Mouse (Mus musculus): Measurements from ENCODE around the gene Rtkn2.

DNA sequence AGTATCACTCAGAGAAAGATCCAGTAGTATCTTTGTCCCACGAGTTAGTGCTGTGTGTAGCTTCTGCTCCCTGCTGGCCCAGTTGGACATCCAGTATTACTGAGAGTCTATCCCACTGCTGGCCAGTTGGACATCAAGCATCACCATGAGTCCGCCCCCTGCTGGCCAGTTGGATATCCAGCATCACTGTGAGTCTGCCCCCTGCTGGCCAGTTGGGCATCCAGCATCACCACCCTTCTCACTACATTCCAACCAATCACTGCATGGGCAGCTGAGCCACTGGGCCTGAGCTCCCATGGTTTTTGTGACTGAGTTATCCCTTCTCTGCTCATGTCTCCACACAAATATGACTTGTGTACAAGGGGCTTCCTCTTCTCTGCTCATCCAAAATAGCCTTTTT lies 33.8 kb downstream of the Rtkn2 start:
- no peak for TF ChIP-seq POLR2A (IDR thresholded peaks at IDR 0.05; ENCODE audit: low read depth, low read length)
- TF ChIP-seq CTCF (conservative IDR thresholded peaks at IDR 0.05; ENCODE audit: insufficient read depth, insufficient read length, low read depth, low read length): peak; percentile 66

Measured in kidney, adult 2 months (tissue).